Mouse (Mus musculus): ENCODE data around the gene Nat8f5. TPM values are rescaled to one million over a fixed set of nuclear protein-coding genes. Genes with fewer than 3 reads are reported as not detected.
"Not testable (repeated sequence)": the region's sequence is repeated elsewhere in the genome, so short reads cannot be mapped to it uniquely, and the experiment has no call there.

The Nat8f5 gene
- polyA plus RNA-seq, 1 experiment from 2014 or later: not detected

GRCm38 (mm10) chr6:85831796-85832321 lies 11.1 kb upstream of the Nat8f5 start, which contains the start of gene Nat8:
Nat8 (minus strand) TSS chr6:85832082.
- Histone ChIP-seq H3K4me3 (ENCODE audit: low read depth, low read length) (no peak within 1 kb of the TSS), H3K4me1 (ENCODE audit: control insufficient read depth, insufficient read depth, low read length) (no peaks in the 10 kb centered on the region), H3K27me3 (ENCODE audit: control insufficient read depth, insufficient read depth, low read length) (no peaks in the 10 kb centered on the region), H3K36me3 (ENCODE audit: control insufficient read depth, insufficient read depth, low read length) (no peaks in the 10 kb centered on the region), H3K27ac (replicated peaks; ENCODE audit: low read depth, low read length) (no peak within 1 kb of the TSS), H3K9ac (ENCODE audit: low read length) (no peak within 1 kb of the TSS), H3K4me2 (ENCODE audit: low read depth, severe bottlenecking) (no peak within 1 kb of the TSS), H3K9me3 (ENCODE audit: control insufficient read depth, low read length) (no peaks in the 10 kb centered on the region)
- DNase-seq (ENCODE audit: low spot score): no peak
- no peak for ATAC-seq (ENCODE audit: insufficient number of reproducible peaks, low FRiP score, low TSS enrichment, low read depth)
- WGBS: 85% methylated on average over 7 of the region's 7 CpGs

GRCm38 (mm10) chr6:85829462-85829861 lies 8.7 kb upstream of the Nat8f5 start:
- DNase-seq (ENCODE audit: low spot score) (no peak), ATAC-seq (ENCODE audit: insufficient number of reproducible peaks, low FRiP score, low TSS enrichment, low read depth) (no peak)
- Histone ChIP-seq H3K9me3 (ENCODE audit: control insufficient read depth, low read length) (no peaks in the 10 kb centered on the region), H3K4me1 (ENCODE audit: control insufficient read depth, insufficient read depth, low read length) (no peaks in the 10 kb centered on the region), H3K27me3 (ENCODE audit: control insufficient read depth, insufficient read depth, low read length) (no peaks in the 10 kb centered on the region), H3K9ac (ENCODE audit: low read length) (no peak overlapping the region), H3K4me3 (ENCODE audit: low read depth, low read length) (no peak overlapping the region), H3K27ac (replicated peaks; ENCODE audit: low read depth, low read length) (no peak overlapping the region), H3K4me2 (ENCODE audit: low read depth, severe bottlenecking) (no peak overlapping the region), H3K36me3 (ENCODE audit: control insufficient read depth, insufficient read depth, low read length) (no peaks in the 10 kb centered on the region)
- WGBS: 47% methylated on average over 1 of the region's 1 CpGs

- ATAC-seq (ENCODE audit: insufficient number of reproducible peaks, low FRiP score, low TSS enrichment, low read depth) (no peak), DNase-seq (ENCODE audit: low spot score) (no peak)
- H3K9ac ChIP-seq (ENCODE audit: low read length): no peak overlapping the region
- H3K4me2 ChIP-seq (ENCODE audit: low read depth, severe bottlenecking): no peak overlapping the region
- H3K4me3 ChIP-seq (ENCODE audit: low read depth, low read length): no peak overlapping the region
- H3K4me1 ChIP-seq (ENCODE audit: control insufficient read depth, insufficient read depth, low read length): no peaks in the 10 kb centered on the region
- 83% methylated on average over 2 of the region's 2 CpGs for WGBS
- no peaks in the 10 kb centered on the region for H3K27me3 ChIP-seq (ENCODE audit: control insufficient read depth, insufficient read depth, low read length)
- H3K9me3 ChIP-seq (ENCODE audit: control insufficient read depth, low read length): no peaks in the 10 kb centered on the region
- no peak overlapping the region for H3K27ac ChIP-seq (replicated peaks; ENCODE audit: low read depth, low read length)
- no peaks in the 10 kb centered on the region for H3K36me3 ChIP-seq (ENCODE audit: control insufficient read depth, insufficient read depth, low read length)
These were observed 5.1 kb upstream of the Nat8f5 start for GRCm38 (mm10) chr6:85825886-85826285.

DNA sequence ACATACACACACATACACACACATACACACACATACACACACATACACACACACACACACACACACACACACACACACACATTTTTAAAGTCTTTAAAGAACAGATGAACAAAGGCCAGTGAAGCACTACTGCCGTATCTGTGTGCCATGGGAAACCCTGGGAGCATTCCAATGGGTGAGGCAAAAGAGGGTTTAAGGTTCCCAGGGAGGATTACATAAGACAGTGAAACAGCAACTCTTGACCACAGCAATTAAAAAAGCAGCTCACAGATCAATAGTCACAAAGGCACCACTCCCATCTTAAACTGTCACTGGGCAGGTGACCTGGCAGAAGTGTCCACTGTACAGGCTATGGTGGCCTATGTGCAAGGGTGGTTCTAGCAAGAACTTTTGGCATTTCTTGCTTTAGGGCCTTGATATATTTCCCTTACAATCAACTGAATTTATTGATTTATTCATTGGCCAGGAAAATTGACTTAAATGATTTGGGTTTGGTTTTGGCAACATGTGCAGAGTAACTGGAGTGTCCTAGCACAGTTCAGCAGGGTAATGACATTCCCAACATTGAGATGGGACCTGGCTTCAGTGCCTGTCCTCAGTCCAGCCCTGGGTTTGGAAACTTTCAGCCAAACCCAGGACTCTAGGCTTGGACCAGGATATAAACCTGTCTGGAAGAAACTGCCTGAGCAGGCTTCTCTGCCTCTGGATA lies 2.8 kb upstream of the Nat8f5 start:
- no peaks in the 10 kb centered on the region for H3K9me3 ChIP-seq (ENCODE audit: control insufficient read depth, low read length)
- no peak overlapping the region for H3K4me2 ChIP-seq (ENCODE audit: low read depth, severe bottlenecking)
- DNase-seq (ENCODE audit: low spot score) (no peak), ATAC-seq (ENCODE audit: insufficient number of reproducible peaks, low FRiP score, low TSS enrichment, low read depth) (no peak)
- no peak overlapping the region for H3K27ac ChIP-seq (replicated peaks; ENCODE audit: low read depth, low read length)
- H3K27me3 ChIP-seq (ENCODE audit: control insufficient read depth, insufficient read depth, low read length): no peaks in the 10 kb centered on the region
- no peak overlapping the region for H3K9ac ChIP-seq (ENCODE audit: low read length)
- WGBS: 100% methylated on average over 1 of the region's 1 CpGs
- no peak overlapping the region for H3K4me3 ChIP-seq (ENCODE audit: low read depth, low read length)
- no peaks in the 10 kb centered on the region for H3K4me1 ChIP-seq (ENCODE audit: control insufficient read depth, insufficient read depth, low read length)
- no peaks in the 10 kb centered on the region for H3K36me3 ChIP-seq (ENCODE audit: control insufficient read depth, insufficient read depth, low read length)

DNA sequence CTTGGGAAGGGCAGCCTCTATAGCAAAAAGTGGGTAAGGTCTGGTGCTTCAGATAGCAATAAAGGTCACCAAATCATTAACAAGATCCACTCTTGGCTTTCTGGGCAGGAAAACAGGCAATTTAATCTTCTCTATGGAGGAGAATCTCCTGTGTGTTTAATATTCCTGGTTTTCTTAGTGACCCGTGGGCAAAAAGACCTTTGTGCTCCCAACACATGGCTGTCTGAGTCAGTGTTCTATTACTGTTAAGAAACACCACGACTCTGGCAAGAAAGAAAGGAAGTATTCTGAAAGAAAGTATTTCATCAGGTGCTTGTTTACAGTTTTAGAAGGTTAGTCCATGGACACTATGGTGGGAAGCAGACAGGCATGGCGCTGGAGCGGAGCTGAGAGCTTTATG lies 1.5 kb upstream of the Nat8f5 start:
- H3K4me2 ChIP-seq (ENCODE audit: low read depth, severe bottlenecking): no peak overlapping the region
- H3K4me1 ChIP-seq (ENCODE audit: control insufficient read depth, insufficient read depth, low read length): no peaks in the 10 kb centered on the region
- H3K27ac ChIP-seq (replicated peaks; ENCODE audit: low read depth, low read length): no peak overlapping the region
- no peaks in the 10 kb centered on the region for H3K9me3 ChIP-seq (ENCODE audit: control insufficient read depth, low read length)
- H3K27me3 ChIP-seq (ENCODE audit: control insufficient read depth, insufficient read depth, low read length): no peaks in the 10 kb centered on the region
- no peaks in the 10 kb centered on the region for H3K36me3 ChIP-seq (ENCODE audit: control insufficient read depth, insufficient read depth, low read length)
- ATAC-seq (ENCODE audit: insufficient number of reproducible peaks, low FRiP score, low TSS enrichment, low read depth): no peak
- DNase-seq (ENCODE audit: low spot score): no peak
- 83% methylated on average over 4 of the region's 4 CpGs for WGBS
- H3K4me3 ChIP-seq (ENCODE audit: low read depth, low read length): no peak overlapping the region
- no peak overlapping the region for H3K9ac ChIP-seq (ENCODE audit: low read length)

GRCm38 (mm10) chr6:85818338-85818737 lies 2.4 kb downstream of the Nat8f5 start:
- H3K27ac ChIP-seq (replicated peaks; ENCODE audit: low read depth, low read length): no peak overlapping the region
- H3K4me1 ChIP-seq (ENCODE audit: control insufficient read depth, insufficient read depth, low read length): no peaks in the 10 kb centered on the region
- H3K27me3 ChIP-seq (ENCODE audit: control insufficient read depth, insufficient read depth, low read length): no peaks in the 10 kb centered on the region
- H3K36me3 ChIP-seq (ENCODE audit: control insufficient read depth, insufficient read depth, low read length): no peaks in the 10 kb centered on the region
- no peak overlapping the region for H3K9ac ChIP-seq (ENCODE audit: low read length)
- H3K4me3 ChIP-seq (ENCODE audit: low read depth, low read length): no peak overlapping the region
- H3K4me2 ChIP-seq (ENCODE audit: low read depth, severe bottlenecking): no peak overlapping the region
- DNase-seq (ENCODE audit: low spot score): no peak
- 61% methylated on average over 1 of the region's 1 CpGs for WGBS
- H3K9me3 ChIP-seq (ENCODE audit: control insufficient read depth, low read length): no peaks in the 10 kb centered on the region
- no peak for ATAC-seq (ENCODE audit: insufficient number of reproducible peaks, low FRiP score, low TSS enrichment, low read depth)

- Histone ChIP-seq H3K4me1 (ENCODE audit: control insufficient read depth, insufficient read depth, low read length) (no peaks in the 10 kb centered on the region), H3K4me2 (ENCODE audit: low read depth, severe bottlenecking) (no peak overlapping the region), H3K27me3 (ENCODE audit: control insufficient read depth, insufficient read depth, low read length) (no peaks in the 10 kb centered on the region), H3K4me3 (ENCODE audit: low read depth, low read length) (no peak overlapping the region), H3K36me3 (ENCODE audit: control insufficient read depth, insufficient read depth, low read length) (no peaks in the 10 kb centered on the region), H3K27ac (replicated peaks; ENCODE audit: low read depth, low read length) (no peak overlapping the region), H3K9me3 (ENCODE audit: control insufficient read depth, low read length) (no peaks in the 10 kb centered on the region), H3K9ac (ENCODE audit: low read length) (no peak overlapping the region)
- ATAC-seq (ENCODE audit: insufficient number of reproducible peaks, low FRiP score, low TSS enrichment, low read depth) (no peak), DNase-seq (ENCODE audit: low spot score) (no peak)
- 87% methylated on average over 2 of the region's 2 CpGs for WGBS
These were observed 7.4 kb downstream of the Nat8f5 start for GRCm38 (mm10) chr6:85813339-85813738.

DNA sequence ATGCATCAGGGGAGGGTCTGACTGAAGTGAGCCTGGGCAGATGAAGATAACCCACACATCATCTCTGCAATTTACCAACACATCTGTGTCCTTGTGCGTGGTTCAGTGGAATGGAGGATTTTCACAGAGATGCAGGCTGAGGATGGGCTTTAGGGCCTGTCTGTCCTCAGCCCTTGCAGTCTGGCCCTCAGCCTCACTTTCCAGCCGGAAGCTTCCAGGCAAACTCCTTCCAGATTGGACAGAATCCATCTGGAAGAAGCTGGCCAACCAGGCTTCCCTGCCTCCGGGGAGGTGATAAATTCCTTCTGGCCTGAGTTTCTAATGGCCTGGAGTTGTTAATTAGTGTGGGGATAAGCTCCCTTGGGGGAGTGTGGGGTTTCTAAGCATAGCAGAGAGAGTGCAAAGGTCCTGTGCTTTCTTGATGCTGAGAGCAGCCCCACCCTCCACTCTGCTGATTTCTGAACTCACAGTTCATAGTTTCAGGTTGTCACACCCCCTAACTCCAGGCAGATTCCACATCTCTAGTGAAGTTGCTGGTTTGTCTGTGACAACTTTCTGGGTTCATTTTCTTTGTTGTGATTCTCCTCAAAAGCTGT lies 9.7 kb downstream of the Nat8f5 start:
- not testable (repeated sequence) for H3K9me3 ChIP-seq (ENCODE audit: control insufficient read depth, low read length); H3K9ac ChIP-seq (ENCODE audit: low read length); H3K4me1 ChIP-seq (ENCODE audit: control insufficient read depth, insufficient read depth, low read length); H3K36me3 ChIP-seq (ENCODE audit: control insufficient read depth, insufficient read depth, low read length); H3K27me3 ChIP-seq (ENCODE audit: control insufficient read depth, insufficient read depth, low read length); H3K27ac ChIP-seq (replicated peaks; ENCODE audit: low read depth, low read length); H3K4me3 ChIP-seq (ENCODE audit: low read depth, low read length); ATAC-seq (ENCODE audit: insufficient number of reproducible peaks, low FRiP score, low TSS enrichment, low read depth); H3K4me2 ChIP-seq (ENCODE audit: low read depth, severe bottlenecking); DNase-seq (ENCODE audit: low spot score)
- 39% methylated on average over 3 of the region's 3 CpGs for WGBS
